Mouse (Mus musculus) MEL (cell line): Measurements from ENCODE around the gene Adam11. TPM values are rescaled to one million over a fixed set of nuclear protein-coding genes. Genes with fewer than 3 reads are reported as not detected.

Experiments used
- DNase-seq: peaks from one replicate; pipeline ENCODE4 v3.0.0; 2011; ENCODE audit warnings: low read depth, low spot score
- H3K27ac ChIP-seq: 2 replicates; pipeline ENCODE4 v1.5.1; 2012; ENCODE audit warnings: low read depth, mild to moderate bottlenecking, control low read depth, low read length, moderate library complexity; ENCODE audit not compliant: control insufficient read depth
- H3K27me3 ChIP-seq, 2 experiments: fragments of 150-350 bp in 1 of 2; sonication (generic) in 1 of 2; 2 replicates each; pipeline ENCODE4 v1.6.1; 2012; ENCODE audit warnings: low read length in 2 of 2, mild to moderate bottlenecking in 2 of 2, improper control_type of control experiment in 1 of 2, moderate library complexity in 1 of 2; ENCODE audit not compliant: insufficient read depth in 2 of 2, control insufficient read depth in 1 of 2
- H3K36me3 ChIP-seq, 2 experiments: 2 replicates each; pipeline ENCODE4 v1.6.1; 2012 to 2014; ENCODE audit warnings: low read length in 2 of 2, improper control_type of control experiment in 1 of 2, inconsistent platforms in 1 of 2, mild to moderate bottlenecking in 1 of 2; ENCODE audit not compliant: insufficient read depth in 2 of 2, control insufficient read depth in 1 of 2
- H3K4me1 ChIP-seq, 2 experiments: fragments of 150-350 bp in 1 of 2; sonication (generic) in 1 of 2; 2 replicates each; pipeline ENCODE4 v1.6.1; 2012; ENCODE audit warnings: low read length in 2 of 2, improper control_type of control experiment in 1 of 2, mild to moderate bottlenecking in 1 of 2; ENCODE audit not compliant: insufficient read depth in 2 of 2, control insufficient read depth in 1 of 2
- H3K4me3 ChIP-seq, 2 experiments: fragments of 150-350 bp in 1 of 2; sonication (generic) in 1 of 2; 2 replicates each; pipeline ENCODE4 v1.5.1; 2012; ENCODE audit warnings: low read depth in 2 of 2, low read length in 2 of 2, mild to moderate bottlenecking in 2 of 2, moderate library complexity in 2 of 2, control low read depth in 1 of 2, improper control_type of control experiment in 1 of 2; ENCODE audit not compliant: control insufficient read depth in 1 of 2, insufficient read depth in 1 of 2
- H3K79me2 ChIP-seq: 2 replicates; pipeline ENCODE4 v1.6.1; 2012; ENCODE audit warnings: mild to moderate bottlenecking, low read length, moderate library complexity; ENCODE audit not compliant: control insufficient read depth, poor library complexity, insufficient read depth
- H3K9ac ChIP-seq: 2 replicates; pipeline ENCODE4 v1.6.1; 2012; ENCODE audit warnings: low read depth, mild to moderate bottlenecking, control low read depth, low read length, moderate library complexity; ENCODE audit not compliant: control insufficient read depth, poor library complexity, severe bottlenecking
- H3K9me3 ChIP-seq: fragments of 150-350 bp; sonication (generic); replicated peaks from 2 replicates; pipeline ENCODE4 v1.6.1; 2012; ENCODE audit warnings: mild to moderate bottlenecking, low read length, improper control_type of control experiment, moderate library complexity; ENCODE audit not compliant: insufficient read depth
- BHLHE40 ChIP-seq: IDR thresholded peaks from 2 replicates; pipeline ENCODE4 v1.6.1; 2012; ENCODE audit warnings: low read depth, mild to moderate bottlenecking, inconsistent platforms, low read length, improper control_type of control experiment, borderline replicate concordance
- CHD1 ChIP-seq: IDR thresholded peaks from 2 replicates; pipeline ENCODE4 v1.6.1; 2012; ENCODE audit warnings: low read depth, mild to moderate bottlenecking, inconsistent platforms, low read length, improper control_type of control experiment
- CTCF ChIP-seq, 3 experiments: IDR thresholded peaks in 2 of 3; conservative IDR thresholded peaks in 1 of 3; 2 replicates each; pipeline ENCODE4 v1.5.1; 2011 to 2012; ENCODE audit warnings: low read length in 3 of 3, low read depth in 2 of 3, mild to moderate bottlenecking in 2 of 3, improper control_type of control experiment in 1 of 3, inconsistent platforms in 1 of 3, mixed read lengths in 1 of 3, moderate library complexity in 1 of 3; ENCODE audit not compliant: control insufficient read depth in 1 of 3, insufficient read depth in 1 of 3, poor library complexity in 1 of 3, severe bottlenecking in 1 of 3
- E2F4 ChIP-seq: IDR thresholded peaks from 2 replicates; pipeline ENCODE4 v1.6.1; 2011; ENCODE audit warnings: low read depth, low read length, improper control_type of control experiment, borderline replicate concordance
- EP300 ChIP-seq, 2 experiments: IDR thresholded peaks; 2 replicates each; pipeline ENCODE4 v1.6.1; 2011; ENCODE audit warnings: improper control_type of control experiment in 2 of 2, low read length in 2 of 2, low read depth in 1 of 2, mild to moderate bottlenecking in 1 of 2
- ETS1 ChIP-seq: IDR thresholded peaks from 2 replicates; pipeline ENCODE4 v1.6.1; 2012; ENCODE audit warnings: low read depth, mild to moderate bottlenecking, inconsistent platforms, low read length, improper control_type of control experiment, moderate library complexity
- GATA1 ChIP-seq: IDR thresholded peaks from 2 replicates; pipeline ENCODE4 v1.6.1; 2011; ENCODE audit warnings: low read depth, low read length, improper control_type of control experiment
- HCFC1 ChIP-seq: IDR thresholded peaks from 2 replicates; pipeline ENCODE4 v1.6.1; 2012; ENCODE audit warnings: low read depth, mild to moderate bottlenecking, inconsistent platforms, low read length, improper control_type of control experiment, moderate library complexity
- KAT2A ChIP-seq: conservative IDR thresholded peaks from 2 replicates; pipeline ENCODE4 v1.6.1; 2012; ENCODE audit warnings: low read depth, low read length, improper control_type of control experiment, inconsistent platforms
- MAFK ChIP-seq: IDR thresholded peaks from 2 replicates; pipeline ENCODE4 v1.6.1; 2011; ENCODE audit warnings: low read depth, mild to moderate bottlenecking, low read length, improper control_type of control experiment, borderline replicate concordance
- MAX ChIP-seq: IDR thresholded peaks from 2 replicates; pipeline ENCODE4 v1.6.1; 2011; ENCODE audit warnings: low read length, improper control_type of control experiment
- MAZ ChIP-seq: IDR thresholded peaks from 2 replicates; pipeline ENCODE4 v1.6.1; 2012; ENCODE audit warnings: low read depth, mild to moderate bottlenecking, inconsistent platforms, low read length, improper control_type of control experiment
- MYB ChIP-seq: IDR thresholded peaks from 2 replicates; pipeline ENCODE4 v1.6.1; 2011; ENCODE audit warnings: mild to moderate bottlenecking, low read depth, low read length, improper control_type of control experiment
- MYC ChIP-seq: IDR thresholded peaks from 2 replicates; pipeline ENCODE4 v1.6.1; 2011; ENCODE audit warnings: low read depth, mild to moderate bottlenecking, low read length, improper control_type of control experiment, moderate library complexity
- NELFE ChIP-seq: IDR thresholded peaks from 2 replicates; pipeline ENCODE4 v1.6.1; 2011; ENCODE audit warnings: low read depth, low read length, improper control_type of control experiment
- NRF1 ChIP-seq: IDR thresholded peaks from 2 replicates; pipeline ENCODE4 v1.6.1; 2014; ENCODE audit warnings: low read depth, mild to moderate bottlenecking, inconsistent platforms, low read length, improper control_type of control experiment, moderate library complexity; ENCODE audit not compliant: poor library complexity, insufficient read depth, severe bottlenecking
- POLR2A ChIP-seq, 2 experiments: IDR thresholded peaks; 2 replicates each; pipeline ENCODE4 v1.6.1; 2011 to 2012; ENCODE audit warnings: low read length in 2 of 2, mild to moderate bottlenecking in 2 of 2, control low read depth in 1 of 2, improper control_type of control experiment in 1 of 2, low read depth in 1 of 2, moderate library complexity in 1 of 2; ENCODE audit not compliant: control insufficient read depth in 1 of 2, insufficient read depth in 1 of 2, poor library complexity in 1 of 2
- POLR2AphosphoS2 ChIP-seq: IDR thresholded peaks from 2 replicates; pipeline ENCODE4 v1.6.1; 2011; ENCODE audit warnings: low read length, improper control_type of control experiment
- RAD21 ChIP-seq: IDR thresholded peaks from 2 replicates; pipeline ENCODE4 v1.6.1; 2011; ENCODE audit warnings: mild to moderate bottlenecking, low read depth, low read length, improper control_type of control experiment
- RCOR1 ChIP-seq: IDR thresholded peaks from 2 replicates; pipeline ENCODE4 v1.6.1; 2012; ENCODE audit warnings: low read depth, mild to moderate bottlenecking, inconsistent platforms, low read length, improper control_type of control experiment
- SIN3A ChIP-seq: IDR thresholded peaks from 2 replicates; pipeline ENCODE4 v1.6.1; 2012; ENCODE audit warnings: low read length, improper control_type of control experiment, inconsistent platforms
- SMC3 ChIP-seq: IDR thresholded peaks from 2 replicates; pipeline ENCODE4 v1.6.1; 2011; ENCODE audit warnings: low read depth, low read length, improper control_type of control experiment
- TAL1 ChIP-seq: IDR thresholded peaks from 2 replicates; pipeline ENCODE4 v1.6.1; 2012; ENCODE audit warnings: mild to moderate bottlenecking, inconsistent platforms, low read length, moderate library complexity, mixed read lengths
- TBP ChIP-seq: IDR thresholded peaks from 2 replicates; pipeline ENCODE4 v1.8.0; 2011; ENCODE audit warnings: low read depth, low read length, improper control_type of control experiment
- TCF12 ChIP-seq: IDR thresholded peaks from 2 replicates; pipeline ENCODE4 v1.6.1; 2014; ENCODE audit warnings: low read depth, mild to moderate bottlenecking, inconsistent platforms, low read length, improper control_type of control experiment, moderate library complexity
- UBTF ChIP-seq: IDR thresholded peaks from 2 replicates; pipeline ENCODE4 v1.6.1; 2012; ENCODE audit warnings: low read depth, mild to moderate bottlenecking, inconsistent platforms, low read length, improper control_type of control experiment, moderate library complexity, borderline replicate concordance; ENCODE audit not compliant: insufficient read depth
- USF1 ChIP-seq: IDR thresholded peaks from 2 replicates; pipeline ENCODE4 v1.6.1; 2014; ENCODE audit warnings: low read depth, mild to moderate bottlenecking, inconsistent platforms, low read length, improper control_type of control experiment, moderate library complexity
- ZC3H11A ChIP-seq: IDR thresholded peaks from 2 replicates; pipeline ENCODE4 v1.6.1; 2012; ENCODE audit warnings: low read depth, mild to moderate bottlenecking, inconsistent platforms, low read length, improper control_type of control experiment
- ZKSCAN1 ChIP-seq: IDR thresholded peaks from 2 replicates; pipeline ENCODE4 v1.6.1; 2012; ENCODE audit warnings: low read depth, mild to moderate bottlenecking, inconsistent platforms, low read length, improper control_type of control experiment, moderate library complexity
- polyA plus RNA-seq, 2 experiments: library from polyadenylated mRNA; stranded (reverse) in 1 of 2; unstranded in 1 of 2; fragments of >175 nt in 1 of 2; fragments of >200 nt in 1 of 2; gene quantifications; 2 replicates each; pipeline versions ENCODE4 v1.2.1 to v1.2.4; 2012; ENCODE audit warnings: low replicate concordance in 2 of 2, low read depth in 1 of 2; ENCODE audit not compliant: insufficient read length in 2 of 2, insufficient read depth in 1 of 2, missing spikeins in 1 of 2
- total RNA-seq: library from RNA; depleted of rRNA; stranded (reverse); fragments of 300-350 nt; gene quantifications from 2 replicates; pipeline ENCODE4 v1.2.3, GENCODE M21; 2012

Gene Adam11
- total and polyA plus RNA-seq, 3 experiments = 0.08 to 0.36 TPM; not detected in 1

DNA sequence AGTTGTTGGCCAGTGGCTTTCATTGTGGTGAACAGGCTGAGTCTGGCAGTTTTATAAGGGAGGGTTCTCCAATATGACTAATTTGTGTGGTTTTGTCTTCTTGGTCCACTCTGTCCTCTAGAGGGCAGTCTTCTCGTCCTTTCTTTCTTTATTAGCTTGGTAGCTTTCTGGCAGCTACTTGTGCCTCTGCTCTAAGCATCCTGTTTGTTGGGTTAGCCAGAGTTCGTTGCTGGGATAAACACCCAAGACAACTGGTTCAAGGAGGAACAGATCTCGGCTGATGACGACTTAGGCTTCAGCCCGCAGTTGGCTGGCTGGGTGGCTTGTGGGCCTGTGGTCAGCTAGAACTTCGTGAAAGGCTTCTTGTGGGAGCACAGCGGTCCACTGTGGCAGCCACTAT, 32.6 kb upstream of the Adam11 start:
- no peaks in the 10 kb centered on the region for H3K9me3 ChIP-seq
- DNase-seq = peak; percentile 82
- H3K36me3 ChIP-seq = no peaks in the 10 kb centered on the region
- no peaks in the 10 kb centered on the region; a peak in 2 of 4 replicates for H3K27me3 ChIP-seq
- H3K79me2 ChIP-seq = no peaks in the 10 kb centered on the region
- no peak overlapping the region for H3K4me3 ChIP-seq
- no peak overlapping the region for H3K27ac ChIP-seq
- H3K9ac ChIP-seq = no peak overlapping the region
- TF ChIP-seq TAL1 (no peak), ZKSCAN1 (no peak), RAD21 (peak; percentile 43), MYC (no peak), USF1 (no peak), SIN3A (no peak), SMC3 (peak; percentile 32), POLR2AphosphoS2 (no peak), TBP (no peak), HCFC1 (no peak), TCF12 (no peak), NELFE (no peak), ZC3H11A (no peak; the same call in 1 of the 2 replicates), MAFK (no peak), CTCF (IDR thresholded peaks at IDR 0.05 in 2 of 3, conservative IDR thresholded peaks at IDR 0.05 in 1 of 3; ENCODE audit: control insufficient read depth in 1 of 3, insufficient read depth in 1 of 3, low read depth in 2 of 3, low read length in 3 of 3, poor library complexity in 1 of 3, severe bottlenecking in 1 of 3) (peak; percentile 37 to 81 (median 71)), POLR2A (IDR thresholded peaks at IDR 0.05; ENCODE audit: control insufficient read depth in 1 of 2, insufficient read depth in 1 of 2, low read depth in 1 of 2, low read length in 2 of 2, poor library complexity in 1 of 2) (no peak), ETS1 (no peak), MYB (no peak), EP300 (IDR thresholded peaks at IDR 0.05; ENCODE audit: low read depth in 1 of 2, low read length in 2 of 2) (no peak), KAT2A (no peak), NRF1 (no peak), MAX (no peak), RCOR1 (no peak)
- TF ChIP-seq, all 39 proteins: peak for 3
- 0 out of 4 replicates have a peak, but pooled peaks cover 0 to 2% of the 10 kb centered on the region in 2 experiments for H3K4me1 ChIP-seq

DNA sequence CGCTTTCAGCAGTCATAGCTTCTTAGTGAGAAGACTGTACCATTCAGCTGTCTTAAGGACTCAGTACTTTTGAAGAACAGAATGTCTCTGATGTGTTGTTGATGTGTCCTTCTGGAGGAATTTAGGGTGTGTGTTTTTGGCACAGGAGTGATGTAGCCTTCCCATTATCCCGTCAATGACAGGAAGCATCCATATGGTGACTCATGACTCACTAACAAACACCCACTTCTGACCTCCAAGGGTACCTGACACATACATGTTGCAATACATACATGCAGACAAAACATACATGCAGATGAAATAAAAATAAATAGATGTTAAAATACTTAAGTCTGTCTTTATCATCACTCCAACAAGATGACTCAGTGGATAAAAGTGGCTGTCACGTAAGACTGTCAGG, 31.4 kb upstream of the Adam11 start:
- no peaks in the 10 kb centered on the region for H3K9me3 ChIP-seq
- H3K27ac ChIP-seq = no peak overlapping the region
- H3K4me1 ChIP-seq = no peaks in the 10 kb centered on the region
- no peaks in the 10 kb centered on the region for H3K79me2 ChIP-seq
- no peak for TF ChIP-seq GATA1
- no peak for TF ChIP-seq UBTF
- TF ChIP-seq BHLHE40 = no peak
- no peak for TF ChIP-seq MYB
- no peak for TF ChIP-seq MAZ
- TF ChIP-seq E2F4 = no peak
- TF ChIP-seq CHD1 = no peak
- TF ChIP-seq MAFK = no peak
- TF ChIP-seq RCOR1 = no peak
- peaks cover 1 to 4% of the 10 kb centered on the region in 2 experiments for H3K27me3 ChIP-seq
- H3K36me3 ChIP-seq = no peaks in the 10 kb centered on the region
- H3K4me3 ChIP-seq = no peak overlapping the region
- no peak overlapping the region for H3K9ac ChIP-seq
- DNase-seq = no peak
